Mouse (Mus musculus) cerebellum, adult 9-11 months (tissue): Measurements from ENCODE around the gene Rps11.
"Not testable (repeated sequence)": the region's sequence is repeated elsewhere in the genome, so short reads cannot be mapped to it uniquely, and the experiment has no call there.

ENCODE experiments used
- DNase-seq: peaks from one replicate; pipeline ENCODE4 v3.0.0; 2022

Rps11 gene

GRCm38 (mm10) chr7:45124224-45125143 is at the start of gene Rps11:
Gene Rps11, minus strand, starts transcription at chr7:45124439.
- DNase-seq, result peak; percentile 99

DNA sequence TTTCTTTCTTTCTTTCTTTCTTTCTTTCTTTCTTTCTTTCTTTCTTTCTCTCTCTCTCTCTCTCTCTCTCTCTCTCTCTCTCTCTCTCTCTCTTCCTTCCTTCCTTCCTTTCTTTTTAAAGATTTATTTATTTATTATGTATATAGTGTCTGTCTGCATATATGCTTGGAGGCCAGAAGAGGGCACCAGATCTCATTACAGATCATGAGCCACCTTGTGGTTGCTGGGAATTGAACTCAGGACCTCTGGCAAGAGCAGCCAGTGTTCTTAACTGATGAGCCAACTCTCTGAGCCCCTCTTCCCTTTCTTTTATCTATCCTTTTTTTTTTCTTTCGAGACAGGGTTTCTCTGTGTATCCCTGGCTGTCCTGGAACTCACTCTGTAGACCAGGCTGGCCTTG is 49.5 kb upstream of the Rps11 start:
- not testable (repeated sequence) for DNase-seq

- DNase-seq, result no peak
Measured at GRCm38 (mm10) chr7:45172974-45173373, 48.7 kb upstream of the Rps11 start.

GRCm38 (mm10) chr7:45169495-45169894 is 45.3 kb upstream of the Rps11 start:
- peak; percentile 85 for DNase-seq

DNA sequence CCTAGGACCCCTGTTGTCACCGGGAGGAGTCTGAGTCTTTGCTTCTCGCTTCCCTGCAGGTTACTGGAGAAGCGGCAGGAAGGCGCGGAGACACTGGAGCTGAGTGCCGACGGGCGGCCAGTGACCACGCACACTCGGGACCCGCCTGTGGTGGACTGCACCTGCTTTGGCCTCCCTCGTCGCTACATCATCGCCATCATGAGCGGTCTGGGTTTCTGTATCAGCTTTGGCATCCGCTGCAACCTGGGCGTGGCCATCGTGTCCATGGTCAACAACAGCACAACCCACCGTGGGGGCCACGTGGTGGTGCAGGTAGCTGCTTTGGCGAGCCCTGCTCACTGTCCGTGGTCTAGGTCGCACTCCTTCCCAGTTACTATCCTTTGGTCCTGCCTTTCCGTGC is 44.4 kb upstream of the Rps11 start:
- DNase-seq, result peak; percentile 86

DNA sequence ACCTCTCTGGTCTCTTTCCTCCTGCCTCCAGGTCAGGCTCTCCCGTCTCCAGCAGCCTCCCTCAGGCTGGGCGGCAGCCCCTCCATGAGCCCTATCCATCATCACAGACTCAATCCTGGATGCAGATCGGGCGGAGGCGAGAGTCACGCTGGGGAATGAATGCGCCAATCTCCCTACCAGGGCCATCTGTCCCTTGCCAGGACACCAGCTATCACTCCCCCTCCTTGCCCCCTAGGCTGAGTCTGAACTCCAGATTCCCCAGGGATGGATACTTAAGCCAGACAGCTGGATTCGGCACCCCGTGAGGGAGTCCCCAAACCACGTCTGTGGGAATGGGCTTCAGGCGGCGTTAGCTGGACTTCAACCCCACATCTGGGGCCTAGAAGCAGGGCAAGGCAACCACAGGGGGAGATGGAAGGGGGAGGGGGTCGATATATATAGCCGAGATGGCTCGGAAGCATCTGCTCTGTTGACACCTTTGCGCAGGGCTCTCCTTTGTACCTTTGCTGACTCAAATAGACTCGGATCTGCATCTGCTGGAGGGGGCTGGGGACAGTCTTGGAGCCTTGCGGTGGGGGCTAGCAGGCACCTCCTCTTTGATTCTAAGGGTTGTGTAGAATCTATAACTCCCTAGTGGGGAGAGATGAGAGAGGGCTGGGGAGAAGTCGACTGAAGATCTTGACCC is 43.7 kb upstream of the Rps11 start:
- peak; percentile 90 for DNase-seq

- peak; percentile 82 for DNase-seq
Measured at GRCm38 (mm10) chr7:45166950-45167401, 42.7 kb upstream of the Rps11 start.

DNA sequence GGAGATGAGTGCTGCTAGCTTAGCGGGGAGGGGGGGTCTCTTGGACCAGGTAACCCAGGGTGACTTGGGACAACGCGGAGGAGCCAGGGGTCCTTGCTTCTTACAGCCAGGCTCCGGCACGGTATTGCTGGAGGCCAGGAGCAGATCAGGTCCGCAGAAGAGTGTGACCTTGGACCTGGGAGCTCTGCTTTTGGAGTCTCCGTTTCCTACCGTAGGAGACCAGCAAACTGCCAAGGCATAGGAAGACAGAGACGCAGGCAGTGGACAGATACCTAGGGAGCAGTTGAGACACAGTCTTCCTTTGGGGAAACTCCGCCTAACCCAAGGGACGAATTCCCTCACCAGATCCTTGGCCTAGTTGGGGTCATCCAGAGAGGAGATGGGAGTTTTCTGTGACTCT is 41.5 kb upstream of the Rps11 start:
- peak; percentile 70 for DNase-seq

DNA sequence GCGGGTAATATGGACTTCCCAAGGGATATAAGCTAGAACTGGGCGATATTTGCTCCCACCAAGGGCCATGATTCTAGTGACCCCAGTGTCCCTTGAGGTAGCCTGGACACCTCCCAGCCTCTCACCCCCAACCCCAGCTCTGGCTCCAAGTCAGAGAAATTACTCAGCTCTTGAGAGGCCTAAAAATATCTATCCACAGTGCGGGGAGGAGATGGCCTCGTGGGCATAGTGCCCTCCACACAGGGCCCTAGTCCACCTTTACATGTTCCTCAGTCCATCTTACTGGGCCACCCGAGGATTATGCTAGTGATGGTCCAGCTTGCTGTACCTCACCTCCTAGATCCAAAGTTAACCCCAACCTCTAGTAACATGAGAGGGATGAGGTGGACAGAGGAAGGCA is 40.6 kb upstream of the Rps11 start:
- peak; percentile 85 for DNase-seq

DNA sequence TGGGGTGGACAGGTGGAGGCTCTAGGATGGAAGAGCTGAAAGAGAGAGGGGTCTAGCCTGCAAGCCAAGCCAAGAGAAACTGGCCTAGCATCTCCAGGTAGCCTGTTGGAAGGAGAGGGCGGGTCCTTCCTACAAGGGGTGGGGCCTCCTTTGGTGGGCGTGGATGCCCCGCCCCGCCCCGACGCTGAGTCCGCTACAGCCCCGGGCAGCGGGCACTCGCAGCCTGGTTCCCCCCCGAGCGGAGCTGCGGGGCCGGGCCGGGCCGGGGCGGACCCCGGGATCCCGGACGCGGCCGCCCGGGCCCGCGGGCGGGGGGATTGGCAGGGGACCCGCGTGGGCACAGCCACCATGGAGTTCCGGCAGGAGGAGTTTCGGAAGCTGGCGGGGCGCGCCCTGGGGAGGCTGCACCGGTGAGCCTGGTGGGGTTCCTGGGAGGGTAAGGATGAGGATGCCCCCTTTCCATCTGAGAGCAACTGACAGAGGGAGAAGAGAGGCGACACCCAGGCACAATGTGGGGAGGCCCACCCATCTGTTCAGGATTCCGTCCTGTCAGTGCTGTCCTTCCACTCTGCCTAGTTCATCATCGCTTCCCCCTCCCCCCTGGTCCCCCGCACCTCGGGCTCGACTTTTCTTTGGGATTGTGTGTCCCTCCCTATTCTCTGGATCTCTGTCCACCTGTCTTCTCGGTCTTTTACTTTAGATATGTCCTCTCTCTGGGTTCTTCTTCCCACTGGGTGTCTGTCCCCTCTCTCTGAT is 39.7 kb upstream of the Rps11 start, which contains the start of gene Slc17a7:
Gene Slc17a7, plus strand, starts transcription at position 215 of the 756 bp plus-strand sequence.
- DNase-seq, result peak; percentile 91

GRCm38 (mm10) chr7:45162996-45163615 is 38.9 kb upstream of the Rps11 start:
- peak; percentile 61 for DNase-seq

DNA sequence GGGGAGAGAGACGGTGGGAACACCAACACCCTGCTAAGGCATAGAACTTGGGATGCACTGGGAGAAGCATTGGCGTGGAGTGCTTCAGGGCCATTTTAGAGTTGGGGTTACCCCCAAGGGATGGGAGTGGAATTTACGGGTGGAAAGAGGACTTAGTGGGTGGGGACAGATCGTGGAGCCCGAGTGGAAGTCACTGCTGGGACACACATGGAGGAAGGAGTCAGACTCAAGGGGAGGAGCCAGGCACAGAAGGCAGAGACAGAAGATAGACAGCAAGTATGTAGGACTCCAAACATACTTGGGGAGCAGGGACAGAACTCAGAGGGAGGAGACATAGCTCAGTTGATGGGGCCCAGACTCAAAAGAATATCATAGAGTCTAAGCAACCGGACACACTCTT is 38.3 kb upstream of the Rps11 start:
- DNase-seq, result no peak

GRCm38 (mm10) chr7:45161612-45162473 is 37.6 kb upstream of the Rps11 start:
- peak; percentile 99 for DNase-seq

GRCm38 (mm10) chr7:45160866-45161265 is 36.6 kb upstream of the Rps11 start:
- DNase-seq, result peak; percentile 61

DNA sequence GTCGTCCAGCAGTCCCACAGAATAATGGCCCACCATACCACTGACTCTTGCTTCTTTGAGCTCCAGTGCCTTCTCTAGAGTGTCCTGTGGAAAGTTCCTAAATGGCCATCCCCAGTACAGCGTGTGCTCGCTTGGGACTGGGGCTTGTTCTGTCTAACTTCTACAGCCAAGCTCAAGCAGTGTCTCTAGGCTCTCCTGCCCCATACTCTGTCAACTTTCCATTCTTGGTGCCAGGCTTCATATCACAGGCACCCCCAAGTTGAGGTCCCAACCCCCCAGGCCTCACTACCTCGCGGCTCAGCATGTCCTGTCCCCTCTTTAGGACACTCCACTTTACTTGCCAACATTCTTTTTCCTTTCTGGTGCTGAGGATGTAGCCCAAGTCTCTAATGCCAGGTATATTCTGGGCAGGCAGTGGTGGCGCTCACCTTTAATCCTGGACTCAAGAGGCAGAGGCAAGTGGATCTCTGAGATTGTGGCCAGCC is 36.1 kb upstream of the Rps11 start:
- DNase-seq, result no peak

GRCm38 (mm10) chr7:45158991-45159390 is 34.8 kb upstream of the Rps11 start:
- DNase-seq, result peak; percentile 63

DNA sequence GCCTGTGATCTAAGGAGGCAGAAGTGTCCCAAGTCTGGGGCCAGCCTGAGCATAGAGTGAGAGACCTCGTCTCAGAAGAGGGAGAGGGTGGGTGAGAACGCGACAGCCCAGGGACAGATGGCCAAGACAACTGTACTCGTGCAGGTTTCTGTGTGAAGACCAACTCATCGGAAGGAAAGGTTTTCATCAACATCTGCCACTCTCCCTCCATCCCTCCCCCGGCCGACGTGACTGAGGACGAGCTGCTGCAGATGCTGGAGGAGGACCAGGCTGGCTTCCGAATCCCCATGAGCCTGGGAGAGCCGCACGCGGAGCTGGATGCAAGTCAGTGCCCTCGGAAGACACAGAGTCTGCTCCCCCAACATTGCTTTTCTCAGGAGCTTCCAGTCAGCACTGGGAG is 33.2 kb upstream of the Rps11 start:
- DNase-seq, result peak; percentile 56

- DNase-seq, result peak; percentile 51
Measured at GRCm38 (mm10) chr7:45156206-45156605, 32.0 kb upstream of the Rps11 start.

GRCm38 (mm10) chr7:45155590-45155989 is 31.4 kb upstream of the Rps11 start:
- DNase-seq, result peak; percentile 58

DNA sequence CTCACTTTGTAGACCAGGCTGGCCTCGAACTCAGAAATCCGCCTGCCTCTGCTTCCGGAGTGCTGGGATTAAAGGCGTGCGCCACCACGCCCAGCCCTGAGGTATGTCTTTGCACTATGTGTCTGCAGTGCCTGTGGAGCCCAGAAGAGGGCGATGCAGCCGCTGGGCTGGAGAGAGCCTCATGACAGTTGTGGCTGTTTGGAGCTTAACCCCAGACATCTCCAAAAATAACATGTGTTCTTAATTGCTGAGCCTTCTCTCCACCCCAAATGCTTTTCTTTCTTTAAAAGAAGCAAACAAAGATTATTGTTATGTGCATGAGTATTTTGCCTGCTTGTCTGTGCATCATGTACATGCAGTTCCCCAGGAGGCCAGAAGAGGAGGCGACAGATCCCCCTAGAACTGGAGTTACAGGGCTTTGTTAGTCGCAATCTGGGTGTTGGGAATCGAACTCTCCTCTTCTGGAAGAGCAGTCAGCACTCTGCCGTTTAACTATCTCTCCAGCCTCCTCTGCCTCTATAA is 30.8 kb upstream of the Rps11 start:
- peak; percentile 81 for DNase-seq
